Mouse (Mus musculus) bone marrow macrophage, adult 2 months (primary cell): Measurements from ENCODE around the gene Pbx1.

Experiments
- CTCF ChIP-seq: IDR thresholded peaks from 2 replicates; pipeline ENCODE4 v1.5.1; 2012; ENCODE audit warnings: low read depth, mild to moderate bottlenecking, low read length, moderate library complexity
- POLR2A ChIP-seq: IDR thresholded peaks from 2 replicates; pipeline ENCODE4 v1.6.1; 2012; ENCODE audit warnings: mild to moderate bottlenecking, low read depth, low read length, borderline replicate concordance

DNA sequence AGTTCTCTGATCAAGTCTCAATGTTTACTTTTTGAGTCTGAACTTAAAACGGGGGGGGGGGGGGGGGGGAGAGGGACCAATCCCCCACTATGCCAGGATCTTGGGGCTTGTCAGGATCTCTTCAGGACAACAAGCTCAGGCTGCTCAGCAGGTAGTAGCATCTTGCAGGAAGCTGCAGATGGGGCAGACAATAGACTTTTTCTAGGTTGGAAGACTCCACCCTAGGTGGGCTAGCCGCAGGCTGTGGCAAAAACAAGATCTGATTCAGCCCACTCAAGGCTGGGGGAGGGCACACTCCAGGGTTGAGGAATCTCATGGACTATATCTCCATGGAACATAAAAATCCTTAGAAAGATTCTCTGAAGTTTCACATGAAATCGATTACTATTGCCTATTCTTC is 330.6 kb downstream of the Pbx1 start:
- no peak for TF ChIP-seq CTCF
- no peak for TF ChIP-seq POLR2A
